Mouse (Mus musculus) NIH3T3 (cell line): Measurements from ENCODE around the gene Fam227a.

Experiments
- DNase-seq: peaks from one replicate; pipeline ENCODE4 v3.0.0-alpha.2; 2012; ENCODE audit warnings: low read depth

Gene Fam227a

GRCm38 (mm10) chr15:79658531-79659375 is at the start of gene Fam227a, which contains the start of gene Cby1:
TSS of gene Fam227a (minus strand) at chr15:79658956.
TSS of gene Cby1 (plus strand) at chr15:79659199.
- DNase-seq = peak; percentile 97

DNA sequence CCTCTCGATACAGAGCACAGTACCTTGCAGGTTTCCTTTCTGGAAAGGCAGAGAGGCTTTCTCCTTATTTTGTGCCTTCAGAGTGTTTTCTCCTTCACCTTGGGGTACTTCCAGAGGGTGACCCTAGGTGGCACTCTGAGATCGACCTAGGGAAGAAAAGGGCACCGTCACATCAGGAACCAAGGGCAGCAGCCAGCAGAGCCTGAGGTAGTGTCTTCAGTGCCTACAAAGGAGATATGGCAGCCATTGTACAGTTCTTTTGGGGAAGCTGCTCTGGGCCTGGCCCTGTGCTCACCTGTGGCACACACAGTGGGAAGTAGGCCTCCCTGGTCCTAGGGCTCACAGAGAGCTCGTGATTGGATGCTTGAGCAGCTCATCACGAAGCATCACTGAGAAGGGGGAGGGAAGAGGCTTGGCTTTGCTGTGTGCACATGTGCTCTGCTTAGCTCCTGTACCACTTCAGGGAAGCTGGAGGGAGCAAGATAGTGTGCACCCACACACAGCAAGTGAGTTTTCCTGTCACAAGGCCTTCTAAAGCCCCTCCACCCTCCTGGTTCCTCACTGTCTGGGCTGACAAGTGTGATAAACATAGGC is 49.6 kb upstream of the Fam227a start:
- no peak for DNase-seq

GRCm38 (mm10) chr15:79706603-79707214 is 48.0 kb upstream of the Fam227a start:
- DNase-seq = no peak

DNA sequence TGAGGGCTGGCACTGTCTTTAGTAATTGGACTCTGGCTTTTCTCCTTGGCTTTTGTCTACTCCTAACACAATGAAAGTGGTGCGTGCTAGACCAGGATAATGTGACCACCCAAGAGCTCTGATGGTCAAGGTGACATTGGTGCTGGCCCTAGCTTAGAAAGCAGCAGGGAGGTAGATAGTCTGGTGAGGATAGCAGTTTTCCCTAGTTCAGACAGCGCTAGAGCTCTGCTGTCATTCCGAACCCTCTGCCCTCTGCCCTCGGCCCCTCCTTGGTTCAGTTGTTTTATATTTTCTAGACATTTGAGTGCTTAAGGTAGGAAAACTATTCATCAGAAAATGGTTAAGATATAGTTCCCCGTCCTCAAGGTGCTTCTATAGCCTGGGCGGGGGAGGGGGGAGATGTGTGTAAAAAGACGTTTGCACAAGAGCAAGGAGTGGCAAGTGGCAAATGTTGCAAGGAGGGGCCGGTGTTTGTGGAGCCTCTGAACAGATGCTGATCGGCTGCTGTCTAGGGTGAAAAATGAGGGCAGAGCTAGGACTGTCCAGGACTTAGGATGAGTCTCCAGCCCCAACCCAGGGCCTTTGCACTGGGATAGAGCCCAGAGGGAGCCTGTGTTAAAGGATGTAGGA is 38.9 kb upstream of the Fam227a start:
- no peak for DNase-seq

DNA sequence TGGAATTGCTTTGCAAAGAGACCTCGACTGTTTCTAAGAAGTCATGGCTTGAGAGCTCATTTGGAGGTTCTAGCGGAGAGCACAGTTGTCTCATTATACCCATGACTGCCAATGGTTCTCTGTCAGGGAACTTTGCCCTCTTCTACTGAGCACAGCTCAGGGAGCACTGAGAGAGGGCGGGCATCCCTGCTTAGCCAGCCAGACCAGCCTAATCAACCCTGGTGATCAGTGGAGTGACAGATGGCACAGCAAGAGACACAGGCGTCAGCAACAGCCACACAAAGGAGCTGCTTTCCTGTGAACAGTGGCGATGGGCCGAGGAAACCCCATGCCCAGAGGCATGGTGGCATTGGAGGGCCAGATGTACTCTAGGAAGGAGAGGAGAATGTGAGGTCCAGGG is 38.3 kb upstream of the Fam227a start:
- no peak for DNase-seq

GRCm38 (mm10) chr15:79696508-79696907 is 37.8 kb upstream of the Fam227a start:
- DNase-seq = no peak

DNA sequence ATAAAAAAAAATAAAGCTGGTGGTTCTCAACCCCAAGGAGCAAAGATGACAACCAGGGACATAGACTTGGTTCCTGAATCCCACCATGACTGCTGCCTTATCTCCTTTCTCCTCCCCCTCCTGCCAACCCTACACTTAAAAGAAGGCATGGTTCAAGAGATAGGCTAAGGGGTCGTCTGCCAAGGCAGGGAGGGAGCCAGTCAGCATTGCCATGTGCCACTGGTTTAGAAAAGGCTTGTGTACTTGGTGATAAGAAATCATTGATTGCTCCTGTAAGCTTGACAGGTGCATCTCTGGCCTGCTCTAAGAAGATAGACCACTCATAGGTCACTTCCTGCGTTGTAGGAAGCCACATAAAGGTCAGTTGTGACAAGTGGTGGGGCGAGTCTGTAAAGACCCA is 36.8 kb upstream of the Fam227a start:
- no peak for DNase-seq

DNA sequence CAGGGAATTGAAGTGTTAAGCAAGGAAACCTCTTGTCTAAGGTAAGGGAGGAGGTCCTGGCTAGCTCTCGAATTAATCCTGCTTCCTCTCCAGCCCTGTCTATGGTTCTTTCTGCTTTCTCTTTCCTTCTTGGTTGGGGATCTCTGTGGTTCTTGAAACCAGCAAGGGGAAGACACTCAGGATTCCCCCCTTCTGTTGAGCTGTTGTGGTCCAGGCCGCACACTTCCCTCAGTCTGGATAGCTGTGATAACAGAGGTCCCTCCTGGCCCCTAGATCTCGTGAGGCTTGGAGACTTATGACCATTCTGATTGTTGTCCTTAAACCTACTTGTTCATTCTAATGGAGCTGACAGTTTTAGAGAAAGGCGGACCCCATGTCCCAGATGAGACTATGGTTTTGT is 35.8 kb upstream of the Fam227a start:
- no peak for DNase-seq

- no peak for DNase-seq
Observed at GRCm38 (mm10) chr15:79693740-79694139, 35.0 kb upstream of the Fam227a start.

- no peak for DNase-seq
Observed at GRCm38 (mm10) chr15:79692334-79692733, 33.6 kb upstream of the Fam227a start.

DNA sequence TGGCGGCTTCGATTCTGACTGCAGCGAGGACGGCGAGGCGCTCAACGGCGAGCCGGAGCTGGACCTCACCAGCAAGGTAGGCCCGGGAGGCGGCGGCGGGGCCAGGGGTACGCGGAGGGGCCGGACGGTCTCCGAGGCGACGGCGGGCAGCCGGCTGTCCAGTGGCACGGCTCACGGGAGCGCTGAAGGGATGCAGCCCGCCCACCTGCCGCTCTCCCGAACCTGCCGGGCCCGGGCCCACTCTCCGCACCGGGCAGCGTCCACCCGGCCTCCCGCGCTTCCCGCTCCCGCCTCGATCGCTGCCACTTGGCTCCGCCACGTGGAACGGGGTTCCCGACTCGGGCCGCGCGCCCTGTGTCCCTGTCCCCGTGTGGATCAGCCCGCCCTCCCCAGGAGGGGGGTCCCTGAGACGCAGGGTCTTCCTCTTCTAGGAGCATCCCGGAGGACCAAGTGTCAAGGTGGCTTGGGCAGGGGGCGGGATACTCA is 32.3 kb upstream of the Fam227a start:
- no peak for DNase-seq

DNA sequence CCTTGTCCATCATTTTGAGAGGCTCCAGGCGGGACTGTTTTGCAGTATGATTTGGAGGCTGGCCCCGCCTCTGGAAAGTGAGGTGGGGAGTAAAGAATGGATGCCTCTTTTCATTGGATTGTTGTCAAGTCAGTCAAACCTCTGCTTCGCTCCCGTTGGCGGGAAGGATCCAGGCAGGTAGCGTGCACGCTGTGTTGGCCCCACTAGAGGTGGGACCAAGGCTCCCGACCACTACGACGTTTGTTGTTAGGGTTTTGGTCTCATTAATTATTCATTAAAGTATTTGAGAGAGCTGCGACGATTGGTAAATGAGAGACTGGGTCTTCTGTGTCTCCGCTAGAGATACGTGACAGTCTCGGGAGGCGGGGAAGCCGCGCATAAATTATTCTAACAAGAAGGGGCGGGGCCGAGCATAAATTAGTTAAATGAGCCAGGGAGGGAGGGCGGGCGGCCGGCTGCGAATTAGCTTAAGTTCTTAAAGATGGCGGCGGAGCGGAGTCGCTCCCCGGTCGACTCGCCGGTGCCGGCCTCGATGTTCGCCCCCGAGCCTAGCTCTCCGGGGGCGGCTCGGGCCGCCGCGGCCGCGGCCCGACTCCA is 31.8 kb upstream of the Fam227a start, which contains the start of gene Gtpbp1:
TSS of gene Gtpbp1 (plus strand) at position 420 of the 597 bp plus-strand sequence.
- DNase-seq = peak; percentile 100

DNA sequence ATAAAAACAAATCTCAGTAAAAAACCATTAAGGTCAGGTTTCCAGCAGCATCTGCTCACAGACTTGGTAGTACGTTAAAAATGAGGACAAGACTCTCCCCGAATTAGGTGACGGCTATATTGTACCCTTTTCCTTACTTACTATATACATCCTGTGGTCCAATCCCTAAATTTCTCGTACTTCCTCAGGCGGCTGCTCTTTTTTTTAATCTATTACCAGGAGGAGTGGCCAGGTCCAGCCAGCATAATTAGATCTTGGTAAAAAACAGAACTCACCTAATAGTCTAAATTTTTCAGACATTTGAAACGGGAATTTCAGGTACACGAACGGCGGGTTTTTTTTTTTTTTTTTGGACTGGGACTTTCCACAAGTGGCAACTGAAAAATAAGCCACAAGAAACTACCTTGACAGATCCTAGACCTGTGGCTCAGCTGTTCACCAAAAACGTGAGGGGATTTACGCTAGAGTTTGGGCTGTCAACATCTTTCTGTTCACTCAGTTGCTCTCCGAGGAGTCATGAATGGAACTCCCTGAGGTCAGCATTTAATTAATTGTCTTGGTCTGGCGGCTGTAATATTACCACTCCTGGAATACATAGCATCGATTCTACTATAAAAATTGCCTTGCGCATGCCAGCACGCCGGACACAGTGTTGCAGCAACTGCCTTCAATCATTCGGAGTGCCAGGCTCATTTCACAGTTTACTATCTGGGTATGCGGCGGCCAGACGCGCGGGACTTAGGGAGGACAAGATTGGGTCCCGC is 31.1 kb upstream of the Fam227a start:
- DNase-seq = no peak

DNA sequence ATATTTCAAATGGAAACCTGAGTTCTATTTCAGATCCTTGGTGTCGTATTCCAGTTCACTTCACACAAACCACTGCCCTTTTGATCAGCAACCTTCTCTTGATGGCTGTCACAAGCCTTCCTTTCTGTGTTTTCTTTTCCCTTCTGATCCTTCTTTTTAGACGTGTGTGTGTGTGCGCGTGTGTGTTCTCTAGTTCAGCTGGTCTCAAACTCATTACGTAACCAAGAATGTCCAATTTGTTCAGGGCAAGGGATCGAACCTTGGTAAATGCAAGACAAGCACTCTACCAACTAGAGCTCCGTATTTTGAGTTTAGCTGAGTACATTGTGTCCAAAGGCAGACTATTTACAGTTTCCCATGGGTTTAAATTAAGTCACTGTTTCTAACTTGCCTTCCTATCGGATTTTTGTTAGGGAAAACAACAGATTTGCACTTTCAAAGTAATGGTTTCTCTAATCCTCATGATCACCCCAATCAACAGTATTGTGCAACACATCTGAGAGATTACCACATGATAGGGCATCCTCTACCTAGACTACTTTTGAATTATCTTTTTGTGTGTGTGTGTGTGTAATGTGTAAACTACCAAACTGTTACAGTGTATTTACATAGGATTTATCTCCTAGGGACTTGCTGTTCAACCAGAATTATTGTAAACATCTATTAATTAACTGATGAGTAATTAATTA is 29.7 kb upstream of the Fam227a start:
- no peak for DNase-seq

GRCm38 (mm10) chr15:79687646-79688267 is 29.0 kb upstream of the Fam227a start, which contains the start of gene Josd1:
TSS of gene Josd1 (minus strand) at chr15:79687919.
- peak; percentile 96 for DNase-seq

DNA sequence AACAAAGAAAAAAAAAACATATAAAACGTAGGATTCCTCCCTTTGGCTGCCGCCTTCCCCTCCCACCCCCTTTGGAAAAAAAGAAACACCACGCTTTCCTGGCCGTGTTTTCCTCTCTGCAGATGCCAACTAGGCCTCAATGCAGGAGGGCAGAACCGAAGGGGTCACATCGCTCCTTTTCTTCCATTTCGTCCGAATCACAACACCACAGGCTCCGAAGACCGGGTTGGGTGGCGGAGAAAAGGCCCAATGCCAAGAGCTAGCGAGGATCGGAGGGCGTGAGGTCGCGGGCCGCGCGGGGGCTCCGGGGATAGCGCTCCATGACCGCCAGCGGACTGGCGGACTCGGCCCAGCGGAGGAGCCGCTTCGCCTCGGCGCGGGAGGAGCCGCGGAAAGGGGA is 28.4 kb upstream of the Fam227a start:
- peak; percentile 57 for DNase-seq

GRCm38 (mm10) chr15:79686046-79686869 is 27.5 kb upstream of the Fam227a start:
- no peak for DNase-seq

GRCm38 (mm10) chr15:79685141-79685641 is 26.4 kb upstream of the Fam227a start:
- DNase-seq = no peak

- DNase-seq = no peak
Observed at GRCm38 (mm10) chr15:79684616-79685015, 25.9 kb upstream of the Fam227a start.
